Mouse (Mus musculus) liver, embryonic 14.5 days (tissue): ENCODE results near the gene Adrb1.

ENCODE experiments used
- CTCF ChIP-seq: IDR thresholded peaks from 2 replicates; pipeline ENCODE4 v1.5.1; 2016; ENCODE audit warnings: antibody characterized with exemption, low read depth, control low read depth
- EP300 ChIP-seq: IDR thresholded peaks from 2 replicates; pipeline ENCODE4 v1.6.1; 2016; ENCODE audit warnings: antibody characterized with exemption, low read depth

- TF ChIP-seq CTCF (no peak), EP300 (no peak)
Observed at GRCm38 (mm10) chr19:56722711-56723330, 822 bp downstream of the Adrb1 start.
